Mouse (Mus musculus) forebrain, embryonic 13.5 days (tissue): ENCODE data around the gene Terf2. TPM values are rescaled to one million over a fixed set of nuclear protein-coding genes. Genes with fewer than 3 reads are reported as not detected.

Experiments used
- ATAC-seq: fragments of 200-750 bp; cut with Nextera tagmentation; 2 replicates; pipeline ENCODE4 v1.8.0; 2017
- H3K27ac ChIP-seq: fragments of 300-500 bp; sonication (generic); 2 replicates; pipeline ENCODE4 v1.5.1; 2015; ENCODE audit warnings: inconsistent platforms, mild to moderate bottlenecking, moderate library complexity
- H3K27me3 ChIP-seq: fragments of 300-500 bp; sonication (generic); 2 replicates; pipeline ENCODE4 v1.6.1; 2015; ENCODE audit warnings: mild to moderate bottlenecking, inconsistent platforms
- H3K36me3 ChIP-seq: fragments of 300-500 bp; sonication (generic); 2 replicates; pipeline ENCODE4 v1.6.1; 2015; ENCODE audit warnings: mild to moderate bottlenecking, inconsistent platforms; ENCODE audit not compliant: poor library complexity, severe bottlenecking
- H3K4me1 ChIP-seq: fragments of 300-500 bp; sonication (generic); 2 replicates; pipeline ENCODE4 v1.6.1; 2015; ENCODE audit warnings: inconsistent platforms
- H3K4me2 ChIP-seq: fragments of 300-500 bp; sonication (generic); 2 replicates; pipeline ENCODE4 v1.6.1; 2015; ENCODE audit warnings: inconsistent platforms, mild to moderate bottlenecking, moderate library complexity
- H3K4me3 ChIP-seq: fragments of 300-500 bp; sonication (generic); 2 replicates; pipeline ENCODE4 v1.5.1; 2015; ENCODE audit warnings: mild to moderate bottlenecking, inconsistent platforms
- H3K9ac ChIP-seq: fragments of 300-500 bp; sonication (generic); 2 replicates; pipeline ENCODE4 v1.6.1; 2015; ENCODE audit warnings: mild to moderate bottlenecking, inconsistent platforms
- H3K9me3 ChIP-seq: fragments of 300-500 bp; sonication (generic); replicated peaks from 2 replicates; pipeline ENCODE4 v1.6.1; 2016; ENCODE audit warnings: inconsistent platforms
- WGBS: fragments of 180-500 bp; shearing (Covaris S2); methylation state at CpG from one replicate; pipeline ENCODE4 v1.1.7; 2015; 5-methylcytosine and 5-hydroxymethylcytosine counted together
- polyA plus RNA-seq: library from polyadenylated mRNA; unstranded; fragments of >200 nt; fragmentation: Nextera tagmentation; extraction: Ambion mirVana; gene quantifications from 2 replicates; pipeline ENCODE4 v1.2.1, GENCODE M21; 2015

Terf2 gene
- polyA plus RNA-seq, 1 experiment from 2014 or later, result 25.5 TPM

- no peaks in the 10 kb centered on the region for H3K9me3 ChIP-seq
- H3K36me3 ChIP-seq, result no peaks in the 10 kb centered on the region
- 71% methylated on average over 8 of the region's 8 CpGs for WGBS
- no peak overlapping the region for H3K4me2 ChIP-seq
- H3K27me3 ChIP-seq, result no peaks in the 10 kb centered on the region
- H3K9ac ChIP-seq, result no peak overlapping the region
- H3K4me3 ChIP-seq, result no peak overlapping the region
- peaks cover 18% of the 10 kb centered on the region for H3K4me1 ChIP-seq
- no peak overlapping the region for H3K27ac ChIP-seq
- ATAC-seq, result no peak
Observed at GRCm38 (mm10) chr8:107124343-107124742, 28.0 kb upstream of the Terf2 start.

GRCm38 (mm10) chr8:107123063-107123614, 26.8 kb upstream of the Terf2 start:
- Histone ChIP-seq H3K27ac (no peak overlapping the region; the same call in 1 of the 2 replicates), H3K9ac (no peak overlapping the region; the same call in 1 of the 2 replicates), H3K4me2 (0 out of 2 replicates have a peak overlapping the region, but pooled peaks have one; percentile 3), H3K4me1 (peaks cover 18% of the 10 kb centered on the region), H3K4me3 (no peak overlapping the region), H3K36me3 (no peaks in the 10 kb centered on the region), H3K27me3 (no peaks in the 10 kb centered on the region), H3K9me3 (no peaks in the 10 kb centered on the region)
- ATAC-seq, result peak; percentile 45; the same call in 1 of the 2 replicates
- 5% methylated on average over 9 of the region's 9 CpGs for WGBS

DNA sequence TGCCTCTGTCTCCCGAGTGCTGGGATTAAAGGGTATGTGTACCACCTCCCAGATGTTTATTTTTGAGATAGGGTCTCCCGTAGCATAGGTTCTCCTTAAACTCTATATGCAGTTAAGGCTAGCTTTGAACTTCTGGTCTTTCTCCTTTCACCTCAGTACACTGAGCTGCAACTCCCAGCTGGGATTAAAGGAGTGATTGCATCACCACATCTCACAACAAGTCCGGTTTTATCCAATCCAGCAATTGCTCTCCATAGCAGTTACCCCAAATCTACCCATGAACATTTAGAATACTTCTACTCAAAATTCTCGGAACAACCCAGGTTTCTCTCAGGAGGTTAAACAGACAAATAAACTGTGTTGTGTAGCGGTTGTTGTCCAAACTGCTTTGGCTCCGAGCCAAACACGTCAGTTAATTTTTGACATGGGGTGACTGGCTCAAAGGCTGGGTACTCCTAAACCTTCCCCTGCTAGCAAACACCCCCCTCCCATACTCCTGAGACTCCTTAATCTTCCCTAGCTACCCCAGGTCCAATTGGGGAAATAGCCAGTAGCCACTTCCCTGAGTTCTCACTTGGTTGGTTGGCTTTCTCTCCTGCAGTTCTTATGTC, 25.4 kb upstream of the Terf2 start:
- Histone ChIP-seq H3K36me3 (no peaks in the 10 kb centered on the region), H3K9ac (no peak overlapping the region), H3K9me3 (no peaks in the 10 kb centered on the region), H3K27ac (no peak overlapping the region), H3K27me3 (no peaks in the 10 kb centered on the region), H3K4me1 (peaks cover 18% of the 10 kb centered on the region), H3K4me3 (no peak overlapping the region), H3K4me2 (no peak overlapping the region)
- no peak for ATAC-seq
- WGBS, result 91% methylated on average over 7 of the region's 7 CpGs

DNA sequence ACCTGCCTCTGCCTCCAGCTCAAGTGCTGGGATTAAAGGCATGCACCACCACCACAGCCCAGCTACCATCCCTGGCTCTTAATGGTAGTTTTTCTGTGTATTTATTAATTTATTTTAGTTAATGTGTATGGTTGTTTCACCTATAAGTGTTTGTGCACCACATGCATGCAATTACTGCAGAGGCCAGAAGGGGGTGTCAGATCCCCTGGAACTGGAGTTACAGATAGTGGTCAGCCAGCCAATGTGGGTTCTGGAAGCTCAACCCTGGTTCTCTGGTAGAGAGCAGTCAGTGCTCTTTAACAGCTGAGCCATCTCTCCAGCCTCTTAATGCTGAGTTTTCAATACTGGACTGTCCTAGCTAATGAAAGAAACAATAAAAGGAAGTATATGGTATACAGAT, 24.5 kb upstream of the Terf2 start:
- no peaks in the 10 kb centered on the region for H3K36me3 ChIP-seq
- ATAC-seq, result no peak

GRCm38 (mm10) chr8:107119412-107119811, 23.1 kb upstream of the Terf2 start:
- no peak overlapping the region for H3K4me2 ChIP-seq
- no peak overlapping the region for H3K4me3 ChIP-seq
- no peaks in the 10 kb centered on the region for H3K27me3 ChIP-seq
- no peak for ATAC-seq
- H3K36me3 ChIP-seq, result no peaks in the 10 kb centered on the region
- no peak overlapping the region for H3K27ac ChIP-seq
- no peaks in the 10 kb centered on the region for H3K9me3 ChIP-seq
- peaks cover 18% of the 10 kb centered on the region for H3K4me1 ChIP-seq
- H3K9ac ChIP-seq, result no peak overlapping the region
- 75% methylated on average over 9 of the region's 9 CpGs for WGBS

More for the DNA sequence above, 24.5 kb upstream of the Terf2 start:
- H3K9ac ChIP-seq, result no peak overlapping the region
- no peak overlapping the region for H3K27ac ChIP-seq
- H3K9me3 ChIP-seq, result no peaks in the 10 kb centered on the region
- no peak overlapping the region for H3K4me2 ChIP-seq
- H3K4me1 ChIP-seq, result peaks cover 18% of the 10 kb centered on the region
- no peak overlapping the region for H3K4me3 ChIP-seq
- H3K27me3 ChIP-seq, result no peaks in the 10 kb centered on the region

- 63% methylated on average over 7 of the region's 7 CpGs for WGBS
- no peak overlapping the region for H3K4me2 ChIP-seq
- H3K27me3 ChIP-seq, result no peaks in the 10 kb centered on the region
Observed at GRCm38 (mm10) chr8:107118803-107119233, 22.5 kb upstream of the Terf2 start.

GRCm38 (mm10) chr8:107117019-107117418, 20.7 kb upstream of the Terf2 start:
- Histone ChIP-seq H3K4me1 (no peaks in the 10 kb centered on the region), H3K36me3 (no peaks in the 10 kb centered on the region), H3K27me3 (no peaks in the 10 kb centered on the region), H3K4me3 (no peak overlapping the region), H3K9ac (no peak overlapping the region), H3K4me2 (no peak overlapping the region), H3K9me3 (no peaks in the 10 kb centered on the region), H3K27ac (no peak overlapping the region)
- WGBS, result 47% methylated on average over 2 of the region's 2 CpGs
- ATAC-seq, result no peak

More at GRCm38 (mm10) chr8:107118803-107119233, 22.5 kb upstream of the Terf2 start:
- Histone ChIP-seq H3K4me1 (peaks cover 16% of the 10 kb centered on the region), H3K4me3 (no peak overlapping the region), H3K9ac (no peak overlapping the region), H3K27ac (no peak overlapping the region), H3K9me3 (no peaks in the 10 kb centered on the region), H3K36me3 (no peaks in the 10 kb centered on the region)
- ATAC-seq, result no peak

DNA sequence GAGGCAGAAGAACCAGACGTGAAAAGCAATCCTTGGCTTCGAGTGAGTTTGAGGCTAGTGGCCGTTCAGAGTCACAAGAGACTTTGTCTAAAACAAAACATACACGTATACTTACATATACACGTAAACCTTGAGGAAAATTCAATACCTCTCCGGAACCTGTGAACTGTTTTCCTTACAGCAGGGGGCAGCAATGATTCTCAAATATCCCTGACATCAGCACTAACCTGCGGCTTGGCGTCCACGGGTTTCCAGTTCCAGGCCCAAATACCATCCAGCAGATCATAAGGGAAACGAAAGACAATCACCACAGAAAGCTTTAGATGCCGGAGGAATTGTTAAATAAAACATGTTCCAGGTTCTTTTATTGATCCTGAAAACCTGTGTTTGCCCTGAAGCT, 19.7 kb upstream of the Terf2 start:
- no peaks in the 10 kb centered on the region for H3K4me1 ChIP-seq
- H3K27ac ChIP-seq, result no peak overlapping the region
- H3K9ac ChIP-seq, result no peak overlapping the region
- no peaks in the 10 kb centered on the region for H3K36me3 ChIP-seq
- 20% methylated on average over 11 of the region's 11 CpGs for WGBS
- H3K4me3 ChIP-seq, result no peak overlapping the region
- H3K27me3 ChIP-seq, result no peaks in the 10 kb centered on the region
- H3K4me2 ChIP-seq, result no peak overlapping the region
- ATAC-seq, result peak; percentile 33; the same call in 1 of the 2 replicates
- no peaks in the 10 kb centered on the region for H3K9me3 ChIP-seq

- H3K36me3 ChIP-seq, result no peaks in the 10 kb centered on the region
- H3K9me3 ChIP-seq, result no peaks in the 10 kb centered on the region
- ATAC-seq, result no peak
- H3K4me2 ChIP-seq, result no peak overlapping the region
- no peak overlapping the region for H3K27ac ChIP-seq
- WGBS, result 89% methylated on average over 10 of the region's 10 CpGs
- no peak overlapping the region for H3K9ac ChIP-seq
- no peaks in the 10 kb centered on the region for H3K4me1 ChIP-seq
- no peak overlapping the region for H3K4me3 ChIP-seq
- H3K27me3 ChIP-seq, result no peaks in the 10 kb centered on the region
Observed at GRCm38 (mm10) chr8:107115008-107115320, 18.6 kb upstream of the Terf2 start.

DNA sequence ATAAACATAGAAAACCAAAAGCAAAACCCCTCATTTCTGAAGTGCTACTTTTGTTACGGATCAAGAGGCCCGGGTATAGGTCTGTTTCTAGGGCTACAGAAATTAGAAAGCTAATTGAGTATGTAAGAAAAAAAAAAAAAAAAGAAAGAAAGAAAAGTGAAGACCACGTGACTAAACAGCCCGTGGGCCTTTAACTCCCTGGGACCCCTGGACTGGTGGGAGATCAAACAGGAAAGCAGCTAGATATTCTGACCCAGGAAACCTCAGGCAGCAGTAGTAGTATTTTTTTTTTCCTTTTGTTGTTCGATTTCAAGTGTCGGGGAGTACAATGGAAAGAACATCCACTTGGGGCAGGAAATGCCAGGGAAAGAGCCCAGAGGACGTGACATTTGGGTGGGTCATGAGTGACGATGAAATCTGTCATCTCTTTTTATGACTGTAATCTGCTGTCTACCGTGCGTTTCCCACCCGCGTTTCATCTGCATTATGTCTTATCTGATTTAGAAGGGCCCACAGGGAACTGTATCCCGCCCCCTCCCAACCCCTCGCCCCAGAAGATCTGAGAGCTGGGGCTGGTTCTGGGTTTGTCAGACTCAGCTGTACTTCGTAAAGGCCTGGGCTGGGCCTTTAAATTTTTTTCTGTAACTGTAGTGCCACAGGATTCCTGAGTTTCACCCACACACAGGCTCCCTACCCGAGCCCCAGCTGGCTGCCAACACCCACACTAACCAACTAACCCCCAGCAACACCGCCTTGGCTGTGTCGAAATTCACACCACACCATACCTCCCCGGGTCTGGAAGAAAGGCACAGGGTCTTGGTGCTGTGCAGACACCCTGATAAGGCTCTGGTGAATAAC, 18.0 kb upstream of the Terf2 start:
- 73% methylated on average over 19 of the region's 19 CpGs for WGBS
- Histone ChIP-seq H3K27me3 (no peaks in the 10 kb centered on the region), H3K4me3 (no peak overlapping the region), H3K4me2 (no peak overlapping the region), H3K27ac (no peak overlapping the region), H3K4me1 (0 out of 2 replicates have a peak, but pooled peaks cover under 1% of the 10 kb centered on the region), H3K36me3 (no peaks in the 10 kb centered on the region), H3K9me3 (no peaks in the 10 kb centered on the region), H3K9ac (no peak overlapping the region)
- no peak for ATAC-seq

GRCm38 (mm10) chr8:107113209-107113608, 16.9 kb upstream of the Terf2 start:
- Histone ChIP-seq H3K9me3 (no peaks in the 10 kb centered on the region), H3K9ac (no peak overlapping the region), H3K27ac (no peak overlapping the region), H3K4me2 (no peak overlapping the region), H3K4me3 (no peak overlapping the region), H3K27me3 (no peaks in the 10 kb centered on the region), H3K4me1 (0 out of 2 replicates have a peak, but pooled peaks cover 3% of the 10 kb centered on the region), H3K36me3 (no peaks in the 10 kb centered on the region)
- ATAC-seq, result no peak
- WGBS, result 55% methylated on average over 4 of the region's 4 CpGs

DNA sequence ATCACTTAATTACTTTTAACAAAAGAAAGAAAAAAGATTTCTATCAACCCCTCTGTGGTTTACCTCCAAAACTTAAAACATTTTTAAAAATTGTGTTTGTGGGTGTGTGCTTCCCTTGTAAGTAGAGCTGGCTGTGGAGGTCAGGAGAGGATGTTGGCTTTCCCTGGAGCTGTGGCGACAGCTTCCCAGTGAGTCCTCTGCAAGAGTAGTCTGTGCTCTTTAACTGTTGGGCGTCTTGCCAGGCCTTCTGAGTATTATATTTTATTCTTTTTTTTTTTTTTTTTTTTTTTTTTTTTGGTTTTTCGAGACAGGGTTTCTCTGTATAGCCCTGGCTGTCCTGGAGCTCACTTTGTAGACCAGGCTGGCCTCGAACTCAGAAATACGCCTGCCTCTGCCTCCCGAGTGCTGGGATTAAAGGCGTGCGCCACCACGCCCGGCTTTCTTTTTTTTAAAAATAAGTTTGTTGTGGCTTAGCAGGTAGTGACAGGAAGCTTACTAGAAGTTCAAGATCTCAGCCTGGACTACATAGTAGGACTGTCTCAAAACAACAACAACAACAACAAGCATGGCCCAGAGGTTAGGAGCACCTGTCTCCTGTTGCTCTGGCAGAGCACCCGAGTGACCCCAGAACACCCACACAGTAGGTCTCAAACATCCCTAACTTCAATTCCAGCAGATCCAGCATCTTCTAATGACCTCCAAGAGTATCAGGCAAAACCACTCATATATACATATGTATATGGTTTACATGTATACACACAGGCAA, 15.2 kb upstream of the Terf2 start:
- 94% methylated on average over 10 of the region's 11 CpGs for WGBS
- Histone ChIP-seq H3K9me3 (no peaks in the 10 kb centered on the region), H3K36me3 (no peaks in the 10 kb centered on the region), H3K4me2 (no peak overlapping the region), H3K27ac (no peak overlapping the region), H3K27me3 (no peaks in the 10 kb centered on the region), H3K9ac (no peak overlapping the region), H3K4me1 (0 out of 2 replicates have a peak, but pooled peaks cover 3% of the 10 kb centered on the region), H3K4me3 (no peak overlapping the region)
- no peak for ATAC-seq
